Mouse (Mus musculus) heart, postnatal 0 days (tissue): Measurements from ENCODE around the gene Sowahc. TPM values are rescaled to one million over a fixed set of nuclear protein-coding genes. Genes with fewer than 3 reads are reported as not detected.

Source experiments
- ATAC-seq: fragments of 200-750 bp; cut with Nextera tagmentation; 2 replicates; pipeline ENCODE4 v1.8.0; 2017; ENCODE audit warnings: low read depth, moderate number of reproducible peaks, moderate library complexity; ENCODE audit not compliant: insufficient read depth
- DNase-seq: peaks from one replicate; pipeline ENCODE4 v3.0.0-alpha.2; 2016; ENCODE audit warnings: low spot score
- H3K27ac ChIP-seq: fragments of 300-500 bp; sonication (generic); 2 replicates; pipeline ENCODE4 v1.5.1; 2014; ENCODE audit warnings: low read depth, mild to moderate bottlenecking
- H3K27me3 ChIP-seq: fragments of 300-500 bp; sonication (generic); 2 replicates; pipeline ENCODE4 v1.6.1; 2014; ENCODE audit warnings: low read length, mixed read lengths; ENCODE audit not compliant: control insufficient read depth, insufficient read depth
- H3K36me3 ChIP-seq: fragments of 300-500 bp; sonication (generic); replicated peaks from 2 replicates; pipeline ENCODE4 v1.6.1; 2014; ENCODE audit warnings: low read length, mixed read lengths; ENCODE audit not compliant: control insufficient read depth, insufficient read depth
- H3K4me1 ChIP-seq: fragments of 300-500 bp; sonication (generic); 2 replicates; pipeline ENCODE4 v1.6.1; 2014; ENCODE audit warnings: antibody characterized with exemption; ENCODE audit not compliant: control insufficient read depth, insufficient read depth
- H3K4me2 ChIP-seq: fragments of 300-500 bp; sonication (generic); 2 replicates; pipeline ENCODE4 v1.6.1; 2014; ENCODE audit warnings: low read depth, mild to moderate bottlenecking, low read length, moderate library complexity
- H3K4me3 ChIP-seq: fragments of 300-500 bp; sonication (generic); 2 replicates; pipeline ENCODE4 v1.5.1; 2014; ENCODE audit warnings: low read depth, low read length
- H3K9ac ChIP-seq: fragments of 300-500 bp; sonication (generic); replicated peaks from 2 replicates; pipeline ENCODE4 v1.6.1; 2014; ENCODE audit warnings: low read depth, low read length, mixed read lengths
- H3K9me3 ChIP-seq: fragments of 300-500 bp; sonication (generic); replicated peaks from 2 replicates; pipeline ENCODE4 v1.6.1; 2016; ENCODE audit warnings: low read length; ENCODE audit not compliant: control insufficient read depth
- CTCF ChIP-seq: IDR thresholded peaks from 2 replicates; pipeline ENCODE4 v1.5.1; 2016; ENCODE audit warnings: antibody characterized with exemption, control low read depth, low read depth
- EP300 ChIP-seq: IDR thresholded peaks from 2 replicates; pipeline ENCODE4 v1.6.1; 2016; ENCODE audit warnings: antibody characterized with exemption, low read depth
- WGBS: fragments of 180-500 bp; shearing (Covaris S2); extraction: QIAGEN DNeasy Blood & Tissue Kit; methylation state at CpG from one replicate; pipeline ENCODE4 v1.1.7; 2014; 5-methylcytosine and 5-hydroxymethylcytosine counted together
- polyA plus RNA-seq: library from polyadenylated mRNA; unstranded; fragments of >200 nt; fragmentation: Nextera tagmentation; extraction: Ambion mirVana; gene quantifications from 2 replicates; pipeline ENCODE4 v1.2.1, GENCODE M21; 2015
- total RNA-seq: library from RNA; depleted of rRNA; stranded (reverse); fragments of >200 nt; gene quantifications from 2 replicates; pipeline ENCODE4 v1.2.3, GENCODE M21; 2014; ENCODE audit warnings: low replicate concordance

Sowahc gene
- total and polyA plus RNA-seq, 2 experiments from 2014 or later = 0.97 to 2.4 TPM

GRCm38 (mm10) chr10:59253541-59254079 is 31.9 kb downstream of the Sowahc start:
- no peak for ATAC-seq
- H3K9me3 ChIP-seq = no peaks in the 10 kb centered on the region
- DNase-seq = no peak
- 70% methylated on average over 8 of the region's 8 CpGs for WGBS
- no peak overlapping the region for H3K4me2 ChIP-seq
- TF ChIP-seq EP300 (no peak), CTCF (no peak)
- H3K4me1 ChIP-seq = no peaks in the 10 kb centered on the region
- no peaks in the 10 kb centered on the region for H3K27me3 ChIP-seq
- no peak overlapping the region for H3K4me3 ChIP-seq
- no peaks in the 10 kb centered on the region for H3K36me3 ChIP-seq
- no peak overlapping the region for H3K27ac ChIP-seq
- H3K9ac ChIP-seq = no peak overlapping the region

- Histone ChIP-seq H3K36me3 (no peaks in the 10 kb centered on the region), H3K4me3 (no peak overlapping the region), H3K4me2 (no peak overlapping the region), H3K9me3 (no peaks in the 10 kb centered on the region), H3K27me3 (no peaks in the 10 kb centered on the region), H3K9ac (no peak overlapping the region), H3K4me1 (no peaks in the 10 kb centered on the region), H3K27ac (no peak overlapping the region)
- TF ChIP-seq EP300 (no peak), CTCF (no peak)
- no peak for DNase-seq
- 76% methylated on average over 2 of the region's 2 CpGs for WGBS
- ATAC-seq = no peak
Observed at GRCm38 (mm10) chr10:59256533-59256932, 34.8 kb downstream of the Sowahc start.

- no peak overlapping the region for H3K4me2 ChIP-seq
- ATAC-seq (no peak), DNase-seq (no peak)
- H3K9ac ChIP-seq = no peak overlapping the region
- H3K27ac ChIP-seq = no peak overlapping the region
- TF ChIP-seq EP300 = no peak
- TF ChIP-seq CTCF = no peak
- no peaks in the 10 kb centered on the region for H3K4me1 ChIP-seq
- no peaks in the 10 kb centered on the region for H3K36me3 ChIP-seq
- no peak overlapping the region for H3K4me3 ChIP-seq
- no peaks in the 10 kb centered on the region for H3K9me3 ChIP-seq
- no peaks in the 10 kb centered on the region for H3K27me3 ChIP-seq
- 83% methylated on average over 6 of the region's 6 CpGs for WGBS
Observed at GRCm38 (mm10) chr10:59259572-59259971, 37.8 kb downstream of the Sowahc start.

- H3K9ac ChIP-seq = no peak overlapping the region
- H3K4me2 ChIP-seq = no peak overlapping the region
- no peaks in the 10 kb centered on the region for H3K27me3 ChIP-seq
- no peaks in the 10 kb centered on the region for H3K9me3 ChIP-seq
- H3K4me1 ChIP-seq = peaks cover 4% of the 10 kb centered on the region
- no peak overlapping the region for H3K27ac ChIP-seq
- no peak overlapping the region for H3K4me3 ChIP-seq
- no peak for TF ChIP-seq CTCF
- TF ChIP-seq EP300 = no peak
- WGBS = 67% methylated on average over 3 of the region's 3 CpGs
- DNase-seq (no peak), ATAC-seq (no peak)
- H3K36me3 ChIP-seq = no peaks in the 10 kb centered on the region
Observed at GRCm38 (mm10) chr10:59261603-59262002, 39.9 kb downstream of the Sowahc start.

GRCm38 (mm10) chr10:59262021-59262420 is 40.3 kb downstream of the Sowahc start:
- no peak overlapping the region for H3K4me3 ChIP-seq
- no peak overlapping the region for H3K27ac ChIP-seq
- DNase-seq (no peak), ATAC-seq (no peak)
- H3K4me1 ChIP-seq = peaks cover 4% of the 10 kb centered on the region
- H3K36me3 ChIP-seq = no peaks in the 10 kb centered on the region
- no peak overlapping the region for H3K4me2 ChIP-seq
- H3K9ac ChIP-seq = no peak overlapping the region
- H3K27me3 ChIP-seq = no peaks in the 10 kb centered on the region
- H3K9me3 ChIP-seq = no peaks in the 10 kb centered on the region
- TF ChIP-seq CTCF (no peak), EP300 (no peak)
- WGBS = 70% methylated on average over 1 of the region's 1 CpGs

- no peaks in the 10 kb centered on the region for H3K36me3 ChIP-seq
- DNase-seq = no peak
- no peaks in the 10 kb centered on the region for H3K9me3 ChIP-seq
- H3K4me1 ChIP-seq = peaks cover 4% of the 10 kb centered on the region
- no peaks in the 10 kb centered on the region for H3K27me3 ChIP-seq
- no peak overlapping the region for H3K4me2 ChIP-seq
- ATAC-seq = no peak
- no peak overlapping the region for H3K27ac ChIP-seq
- 60% methylated on average over 7 of the region's 7 CpGs for WGBS
- no peak overlapping the region for H3K4me3 ChIP-seq
- TF ChIP-seq EP300 (no peak), CTCF (no peak)
- H3K9ac ChIP-seq = no peak overlapping the region
Observed at GRCm38 (mm10) chr10:59262979-59263378, 41.2 kb downstream of the Sowahc start.
